Mouse (Mus musculus) spleen, adult 10 weeks (tissue): ENCODE measurements around the gene Mrps27. TPM values are rescaled to one million over a fixed set of nuclear protein-coding genes. Genes with fewer than 3 reads are reported as not detected.

Source experiments
- polyA plus RNA-seq: library from polyadenylated mRNA; stranded (reverse); fragments of 350-450 nt; fragmentation: Illumina TruSeq; extraction: RNeasy Lipid Tissue Mini Kit (QIAGEN cat#74804); gene quantifications from one replicate; pipeline ENCODE4 v1.2.3, GENCODE M21; 2015; ENCODE audit warnings: low replicate concordance; ENCODE audit not compliant: insufficient read depth

The Mrps27 gene
- polyA plus RNA-seq, result 18.4 TPM

GRCm38 (mm10) chr13:99344599-99345575 is at the start of gene Mrps27, which contains the start of gene Ptcd2:
Mrps27 (plus strand) TSS chr13:99344786.
Ptcd2 (minus strand) TSS chr13:99344705.

Other genes with a start within 250 kb of the Mrps27 start
- 18.4 TPM for gene Zfp366, start 160.0 kb upstream of the Mrps27 start, polyA plus RNA-seq
- gene Ptcd2, start 81 bp upstream of the Mrps27 start, polyA plus RNA-seq, result 49.9 TPM
- 1.6 TPM for gene Map1b, start 171.8 kb downstream of the Mrps27 start, polyA plus RNA-seq